Mouse (Mus musculus): ENCODE measurements around the gene Abcg5. TPM values are rescaled to one million over a fixed set of nuclear protein-coding genes. Genes with fewer than 3 reads are reported as not detected.

The Abcg5 gene
- polyA plus RNA-seq, 1 experiment from 2014 or later: 0.50 TPM

GRCm38 (mm10) chr17:84665053-84665452 is 17.8 kb downstream of the Abcg5 start:
- Histone ChIP-seq H3K36me3 (replicated peaks) (no peaks in the 10 kb centered on the region), H3K27me3 (no peaks in the 10 kb centered on the region), H3K4me1 (replicated peaks) (0 out of 2 replicates have a peak, but pooled peaks cover 4% of the 10 kb centered on the region), H3K4me2 (no peak overlapping the region), H3K27ac (replicated peaks) (no peak overlapping the region), H3K9me3 (replicated peaks) (no peaks in the 10 kb centered on the region), H3K4me3 (replicated peaks) (no peak overlapping the region), H3K9ac (no peak overlapping the region)
- ATAC-seq (ENCODE audit: insufficient read depth): no peak
- 57% methylated on average over 10 of the region's 10 CpGs for WGBS (ENCODE audit: insufficient replicate concordance)

DNA sequence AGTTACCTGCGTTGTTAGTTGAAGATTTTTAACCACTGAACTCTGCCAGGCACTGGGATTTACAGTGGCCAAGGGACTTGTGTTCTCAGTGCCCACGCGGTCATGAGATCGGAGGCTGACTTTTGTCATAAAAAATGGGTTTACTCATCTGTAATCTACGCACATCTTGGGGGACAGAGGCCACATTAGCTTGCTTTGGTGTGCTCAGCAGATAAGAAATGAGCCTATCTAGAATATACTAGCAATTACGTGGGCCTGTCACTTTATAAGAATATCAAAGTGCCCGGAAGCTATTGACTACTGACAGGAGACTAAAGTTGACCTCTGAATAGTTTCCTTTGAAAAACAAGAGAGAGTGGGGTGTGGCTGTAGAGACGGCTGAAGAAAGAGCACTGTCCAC is 23.9 kb downstream of the Abcg5 start:
- H3K27me3 ChIP-seq: no peaks in the 10 kb centered on the region
- no peak overlapping the region for H3K4me2 ChIP-seq
- no peaks in the 10 kb centered on the region for H3K9me3 ChIP-seq (replicated peaks)
- H3K27ac ChIP-seq (replicated peaks): no peak overlapping the region
- H3K9ac ChIP-seq: no peak overlapping the region
- 0 out of 2 replicates have a peak, but pooled peaks cover 2% of the 10 kb centered on the region for H3K4me1 ChIP-seq (replicated peaks)
- H3K4me3 ChIP-seq (replicated peaks): no peak overlapping the region
- no peak for ATAC-seq (ENCODE audit: insufficient read depth)
- 69% methylated on average over 8 of the region's 8 CpGs for WGBS (ENCODE audit: insufficient replicate concordance)
- H3K36me3 ChIP-seq (replicated peaks): no peaks in the 10 kb centered on the region

DNA sequence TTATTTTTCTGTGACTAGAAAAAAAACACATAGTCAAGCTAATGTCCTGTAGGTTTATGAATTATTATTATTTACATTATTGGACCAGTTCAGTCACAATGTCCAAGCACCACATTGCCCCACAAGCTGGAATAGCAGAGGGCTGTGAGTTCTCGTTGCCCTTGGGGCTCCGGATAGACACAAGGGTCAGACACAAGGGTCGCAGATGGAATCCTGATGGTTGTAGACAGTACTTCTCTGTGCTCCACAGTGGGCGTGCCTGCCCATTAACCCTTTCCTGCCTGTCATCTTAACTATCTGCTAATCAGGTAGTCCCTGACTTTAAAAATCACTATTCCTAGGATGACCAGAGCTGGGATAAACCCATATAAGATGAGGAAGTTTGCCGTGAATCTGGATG is 24.6 kb downstream of the Abcg5 start:
- no peak overlapping the region for H3K27ac ChIP-seq (replicated peaks)
- no peaks in the 10 kb centered on the region for H3K36me3 ChIP-seq (replicated peaks)
- H3K4me2 ChIP-seq: no peak overlapping the region
- 55% methylated on average over 5 of the region's 5 CpGs for WGBS (ENCODE audit: insufficient replicate concordance)
- H3K9ac ChIP-seq: no peak overlapping the region
- no peaks in the 10 kb centered on the region for H3K9me3 ChIP-seq (replicated peaks)
- ATAC-seq (ENCODE audit: insufficient read depth): no peak
- H3K4me1 ChIP-seq (replicated peaks): no peaks in the 10 kb centered on the region
- H3K4me3 ChIP-seq (replicated peaks): no peak overlapping the region
- no peaks in the 10 kb centered on the region for H3K27me3 ChIP-seq

- H3K9ac ChIP-seq: no peak overlapping the region
- no peaks in the 10 kb centered on the region for H3K27me3 ChIP-seq
- H3K4me2 ChIP-seq: no peak overlapping the region
- no peaks in the 10 kb centered on the region for H3K36me3 ChIP-seq (replicated peaks)
- H3K9me3 ChIP-seq (replicated peaks): no peaks in the 10 kb centered on the region
- H3K4me1 ChIP-seq (replicated peaks): no peaks in the 10 kb centered on the region
- ATAC-seq (ENCODE audit: insufficient read depth): no peak
- H3K27ac ChIP-seq (replicated peaks): no peak overlapping the region
- 60% methylated on average over 7 of the region's 7 CpGs for WGBS (ENCODE audit: insufficient replicate concordance)
- H3K4me3 ChIP-seq (replicated peaks): no peak overlapping the region
These were observed 25.0 kb downstream of the Abcg5 start for GRCm38 (mm10) chr17:84657782-84658181.

DNA sequence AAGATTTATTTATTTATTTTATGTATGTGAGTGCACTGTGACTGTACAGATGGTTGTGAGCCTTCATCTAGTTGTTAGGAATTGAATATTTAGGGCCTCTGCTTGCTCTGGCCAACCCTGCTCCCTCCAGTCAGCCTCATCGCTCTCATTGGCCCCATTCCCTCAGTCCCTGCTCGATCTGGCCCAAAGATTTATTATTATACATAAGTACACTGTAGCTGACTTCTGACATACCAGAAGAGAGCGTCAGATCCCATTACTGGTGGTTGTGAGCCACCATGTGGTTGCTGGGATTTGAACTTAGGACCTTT is 25.4 kb downstream of the Abcg5 start:
- WGBS (ENCODE audit: insufficient replicate concordance): 63% methylated on average over 3 of the region's 3 CpGs
- no peak overlapping the region for H3K9ac ChIP-seq
- no peak overlapping the region for H3K27ac ChIP-seq (replicated peaks)
- no peaks in the 10 kb centered on the region for H3K27me3 ChIP-seq
- no peaks in the 10 kb centered on the region for H3K4me1 ChIP-seq (replicated peaks)
- H3K9me3 ChIP-seq (replicated peaks): no peaks in the 10 kb centered on the region
- H3K4me2 ChIP-seq: no peak overlapping the region
- no peaks in the 10 kb centered on the region for H3K36me3 ChIP-seq (replicated peaks)
- no peak for ATAC-seq (ENCODE audit: insufficient read depth)
- H3K4me3 ChIP-seq (replicated peaks): no peak overlapping the region

GRCm38 (mm10) chr17:84656653-84657421 is 26.0 kb downstream of the Abcg5 start:
- 72% methylated on average over 19 of the region's 19 CpGs for WGBS (ENCODE audit: insufficient replicate concordance)
- Histone ChIP-seq H3K4me1 (replicated peaks) (no peaks in the 10 kb centered on the region), H3K4me2 (no peak overlapping the region), H3K27ac (replicated peaks) (no peak overlapping the region), H3K36me3 (replicated peaks) (no peaks in the 10 kb centered on the region), H3K9ac (no peak overlapping the region), H3K27me3 (no peaks in the 10 kb centered on the region), H3K4me3 (replicated peaks) (no peak overlapping the region), H3K9me3 (replicated peaks) (no peaks in the 10 kb centered on the region)
- no peak for ATAC-seq (ENCODE audit: insufficient read depth)

- ATAC-seq (ENCODE audit: insufficient read depth): no peak
- WGBS (ENCODE audit: insufficient replicate concordance): 66% methylated on average over 5 of the region's 5 CpGs
These were observed 26.6 kb downstream of the Abcg5 start for GRCm38 (mm10) chr17:84656205-84656604.

GRCm38 (mm10) chr17:84653544-84653943 is 29.3 kb downstream of the Abcg5 start:
- ATAC-seq (ENCODE audit: insufficient read depth): no peak
- Histone ChIP-seq H3K36me3 (replicated peaks) (no peaks in the 10 kb centered on the region), H3K9ac (no peak overlapping the region), H3K4me1 (replicated peaks) (no peaks in the 10 kb centered on the region), H3K27me3 (no peaks in the 10 kb centered on the region), H3K9me3 (replicated peaks) (no peaks in the 10 kb centered on the region), H3K4me3 (replicated peaks) (no peak overlapping the region), H3K4me2 (no peak overlapping the region), H3K27ac (replicated peaks) (no peak overlapping the region)
- 61% methylated on average over 9 of the region's 9 CpGs for WGBS (ENCODE audit: insufficient replicate concordance)

More at GRCm38 (mm10) chr17:84656205-84656604, 26.6 kb downstream of the Abcg5 start:
- no peak overlapping the region for H3K4me2 ChIP-seq
- H3K27ac ChIP-seq (replicated peaks): no peak overlapping the region
- no peak overlapping the region for H3K4me3 ChIP-seq (replicated peaks)
- no peaks in the 10 kb centered on the region for H3K9me3 ChIP-seq (replicated peaks)
- no peaks in the 10 kb centered on the region for H3K27me3 ChIP-seq
- no peak overlapping the region for H3K9ac ChIP-seq
- H3K36me3 ChIP-seq (replicated peaks): no peaks in the 10 kb centered on the region
- H3K4me1 ChIP-seq (replicated peaks): no peaks in the 10 kb centered on the region

DNA sequence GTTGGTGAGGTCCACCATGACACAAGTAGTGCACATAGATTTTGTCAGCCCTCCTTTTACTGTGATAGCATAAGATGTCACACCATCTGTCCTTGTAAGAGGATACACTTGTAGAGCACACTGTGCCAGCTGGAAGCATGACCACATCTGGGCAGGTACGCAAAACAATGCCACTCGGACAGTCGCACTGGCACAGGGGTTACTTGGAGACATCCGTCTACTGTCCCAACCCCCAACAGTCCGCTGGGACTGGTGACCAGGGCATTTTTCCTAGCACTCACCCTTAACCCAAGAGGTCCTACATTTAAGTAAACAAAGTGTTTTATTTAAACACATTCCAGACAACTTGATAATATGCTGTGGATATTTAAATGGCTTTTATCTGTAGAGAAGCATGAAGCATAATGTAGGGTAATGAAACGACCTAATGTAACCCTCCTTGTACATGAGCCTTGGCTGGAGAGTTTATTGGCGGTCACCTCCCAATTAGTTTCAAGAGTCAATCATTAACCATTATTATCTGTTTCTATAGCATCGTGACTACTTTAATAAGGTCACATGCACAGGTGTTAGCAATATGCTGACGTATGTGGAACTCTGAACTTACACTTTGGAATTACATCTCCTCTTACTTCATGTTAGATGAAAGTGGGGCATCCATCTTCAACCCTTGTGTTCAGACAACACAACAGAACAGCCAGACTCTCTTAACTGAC is 32.4 kb downstream of the Abcg5 start:
- H3K4me1 ChIP-seq (replicated peaks): peaks cover 8% of the 10 kb centered on the region; the same call in 1 of the 2 replicates
- H3K27ac ChIP-seq (replicated peaks): no peak overlapping the region
- no peaks in the 10 kb centered on the region for H3K36me3 ChIP-seq (replicated peaks)
- WGBS (ENCODE audit: insufficient replicate concordance): 69% methylated on average over 9 of the region's 9 CpGs
- no peak overlapping the region for H3K4me2 ChIP-seq
- no peaks in the 10 kb centered on the region for H3K27me3 ChIP-seq
- no peak overlapping the region for H3K4me3 ChIP-seq (replicated peaks)
- no peak for ATAC-seq (ENCODE audit: insufficient read depth)
- no peaks in the 10 kb centered on the region for H3K9me3 ChIP-seq (replicated peaks)
- H3K9ac ChIP-seq: no peak overlapping the region

DNA sequence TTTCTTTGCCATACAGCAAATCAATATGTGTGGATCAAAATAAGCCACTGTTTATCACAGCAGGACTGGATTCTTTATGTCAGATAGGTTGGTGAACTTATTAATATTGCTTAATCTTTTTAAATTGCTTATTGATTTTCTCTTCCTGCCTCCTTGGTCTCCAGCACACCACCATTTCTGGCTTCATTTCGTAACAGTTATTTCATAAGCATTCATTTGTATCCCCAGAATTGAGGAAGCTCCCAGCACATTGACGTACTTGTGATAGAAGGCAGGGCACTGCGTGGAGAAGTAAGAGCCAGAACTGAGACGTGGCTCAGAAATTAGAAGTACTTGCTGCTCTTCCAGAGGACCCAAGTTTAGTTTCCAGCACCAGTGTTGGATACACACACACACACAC is 35.2 kb downstream of the Abcg5 start:
- Histone ChIP-seq H3K4me2 (no peak overlapping the region), H3K4me1 (replicated peaks) (peaks cover 8% of the 10 kb centered on the region; the same call in 1 of the 2 replicates), H3K9me3 (replicated peaks) (no peaks in the 10 kb centered on the region), H3K27ac (replicated peaks) (no peak overlapping the region), H3K36me3 (replicated peaks) (no peaks in the 10 kb centered on the region), H3K27me3 (no peaks in the 10 kb centered on the region), H3K9ac (no peak overlapping the region), H3K4me3 (replicated peaks) (no peak overlapping the region)
- ATAC-seq (ENCODE audit: insufficient read depth): no peak
- 18% methylated on average over 4 of the region's 4 CpGs for WGBS (ENCODE audit: insufficient replicate concordance)

DNA sequence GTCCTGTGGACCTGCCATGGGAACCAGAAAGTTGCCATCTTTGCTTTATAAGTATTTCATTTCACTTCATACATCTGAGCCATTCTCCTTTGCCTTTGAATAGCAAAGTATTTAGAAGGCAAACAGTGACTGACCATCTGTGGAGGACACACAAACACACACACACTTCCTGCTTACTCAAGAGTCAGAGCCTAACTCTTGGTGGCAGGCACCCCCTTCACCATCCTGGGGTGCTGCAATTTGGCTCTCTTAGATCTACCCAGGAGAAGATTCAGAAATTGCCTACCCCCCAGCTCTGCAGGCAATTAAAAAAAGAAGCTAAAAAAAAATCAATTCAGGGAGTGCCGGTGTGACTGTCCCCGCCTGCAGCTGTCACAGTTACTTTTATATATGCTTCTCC is 36.3 kb downstream of the Abcg5 start:
- WGBS (ENCODE audit: insufficient replicate concordance): 42% methylated on average over 2 of the region's 2 CpGs

More for the DNA sequence above, 36.3 kb downstream of the Abcg5 start:
- no peaks in the 10 kb centered on the region for H3K36me3 ChIP-seq (replicated peaks)
- H3K9me3 ChIP-seq (replicated peaks): no peaks in the 10 kb centered on the region
- H3K9ac ChIP-seq: no peak overlapping the region
- no peaks in the 10 kb centered on the region for H3K27me3 ChIP-seq
- H3K4me3 ChIP-seq (replicated peaks): no peak overlapping the region
- no peak overlapping the region for H3K4me2 ChIP-seq
- H3K4me1 ChIP-seq (replicated peaks): peaks cover 8% of the 10 kb centered on the region; the same call in 1 of the 2 replicates
- ATAC-seq (ENCODE audit: insufficient read depth): no peak
- no peak overlapping the region for H3K27ac ChIP-seq (replicated peaks)

All from liver, embryonic 15.5 days (tissue).